Mouse (Mus musculus): Measurements from ENCODE around the gene Nup35.

The Nup35 gene

DNA sequence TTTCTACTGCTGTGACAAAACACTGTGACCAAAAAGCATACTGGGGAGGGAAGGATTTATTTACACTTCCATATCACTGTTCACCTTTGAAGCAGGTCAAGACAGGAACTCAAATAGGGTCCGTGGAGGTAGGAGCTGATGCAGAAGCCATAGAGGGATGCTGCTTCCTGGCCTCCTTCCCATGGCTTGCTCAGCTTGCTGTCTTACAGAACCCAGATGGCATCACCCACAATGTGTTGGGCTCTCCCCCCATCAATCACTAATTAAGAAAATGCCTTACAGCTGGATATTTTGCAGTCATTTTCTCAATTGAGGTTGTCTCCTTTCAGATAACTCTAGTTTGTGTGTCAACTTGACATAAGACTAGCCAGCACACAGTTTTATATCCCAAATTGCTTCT is 4.8 kb upstream of the Nup35 start:
- TF ChIP-seq GATA4 (IDR thresholded peaks at IDR 0.05; ENCODE audit: insufficient replicate concordance, low read length), result no peak

DNA sequence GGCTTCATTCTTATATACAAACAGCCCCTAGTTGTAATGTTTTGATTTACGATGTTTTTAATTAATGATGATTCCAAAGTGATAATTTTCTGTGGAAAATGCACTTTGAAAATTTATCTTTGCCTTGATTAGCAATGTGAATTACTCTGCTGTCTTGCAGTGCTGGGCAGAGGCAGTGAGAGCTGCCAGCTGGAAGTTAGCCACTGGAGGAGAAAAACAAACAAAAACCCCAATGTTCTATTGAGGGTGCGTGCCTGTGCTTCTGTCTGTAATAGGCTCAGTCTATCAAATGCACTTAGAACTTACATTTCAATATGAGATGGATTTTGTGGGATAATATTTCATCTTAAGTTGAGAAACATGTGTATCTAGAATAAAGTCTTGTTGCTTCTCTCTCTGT is 4.2 kb upstream of the Nup35 start:
- no peak for TF ChIP-seq GATA4 (IDR thresholded peaks at IDR 0.05; ENCODE audit: insufficient replicate concordance, low read length)

DNA sequence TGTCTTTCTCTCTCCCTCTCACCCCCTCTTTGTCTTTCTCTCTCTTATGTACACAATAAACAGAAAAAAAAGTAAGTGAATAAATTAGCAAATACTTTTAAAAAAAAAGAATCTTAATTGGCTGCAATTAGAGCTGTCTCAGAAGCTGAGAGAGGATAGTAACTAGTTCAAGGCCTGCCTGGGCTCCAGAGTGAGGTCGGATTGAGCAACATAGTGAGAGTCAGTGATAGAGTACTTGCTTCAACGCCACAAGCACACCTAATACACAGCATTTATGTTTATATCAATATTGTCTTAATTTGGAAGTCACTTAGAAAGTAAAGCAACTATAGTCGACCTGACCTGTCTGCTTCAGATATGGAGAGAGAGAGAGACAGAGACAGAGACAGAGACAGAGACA is 2.0 kb downstream of the Nup35 start:
- TF ChIP-seq GATA4 (IDR thresholded peaks at IDR 0.05; ENCODE audit: insufficient replicate concordance, low read length), result no peak

DNA sequence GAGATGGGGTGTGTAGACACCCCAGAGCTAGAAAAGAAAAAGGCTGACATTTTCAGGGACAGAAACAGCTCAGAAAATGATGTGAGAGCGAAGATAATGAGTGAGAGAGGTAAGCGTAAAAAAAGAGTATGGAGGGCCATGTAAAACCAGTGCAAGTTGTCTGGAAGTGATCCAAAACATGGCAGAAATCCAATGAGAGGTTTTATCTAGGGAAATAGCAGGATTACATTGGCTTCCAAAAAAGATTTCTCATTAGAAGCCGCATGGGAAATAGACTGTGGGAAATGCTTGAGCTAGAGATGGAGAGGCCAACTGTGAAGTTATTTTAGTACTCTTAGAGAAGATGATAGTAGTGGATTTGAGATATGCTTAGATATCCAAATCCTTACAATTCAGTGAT is 4.9 kb downstream of the Nup35 start:
- no peak for TF ChIP-seq GATA4 (IDR thresholded peaks at IDR 0.05; ENCODE audit: insufficient replicate concordance, low read length)

DNA sequence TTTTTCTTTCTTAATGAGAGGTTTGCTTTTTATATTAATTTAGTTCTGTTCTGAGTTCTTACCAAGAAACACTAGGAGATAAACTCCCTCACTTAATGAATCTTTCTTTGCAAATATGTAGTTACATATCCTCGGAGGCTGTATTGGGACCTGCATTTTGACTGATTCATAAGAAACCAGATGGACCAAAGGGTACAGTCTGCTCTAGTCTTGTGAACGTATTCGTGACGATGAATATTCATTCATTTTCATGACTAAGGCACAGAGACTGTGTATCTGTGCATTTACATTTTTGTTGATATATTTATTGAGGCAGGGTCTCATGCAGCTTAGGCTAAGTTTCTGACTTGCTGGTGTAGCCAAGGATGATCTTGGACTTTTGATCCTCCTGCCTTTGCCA is 7.5 kb downstream of the Nup35 start:
- no peak for TF ChIP-seq GATA4 (IDR thresholded peaks at IDR 0.05; ENCODE audit: insufficient replicate concordance, low read length)

DNA sequence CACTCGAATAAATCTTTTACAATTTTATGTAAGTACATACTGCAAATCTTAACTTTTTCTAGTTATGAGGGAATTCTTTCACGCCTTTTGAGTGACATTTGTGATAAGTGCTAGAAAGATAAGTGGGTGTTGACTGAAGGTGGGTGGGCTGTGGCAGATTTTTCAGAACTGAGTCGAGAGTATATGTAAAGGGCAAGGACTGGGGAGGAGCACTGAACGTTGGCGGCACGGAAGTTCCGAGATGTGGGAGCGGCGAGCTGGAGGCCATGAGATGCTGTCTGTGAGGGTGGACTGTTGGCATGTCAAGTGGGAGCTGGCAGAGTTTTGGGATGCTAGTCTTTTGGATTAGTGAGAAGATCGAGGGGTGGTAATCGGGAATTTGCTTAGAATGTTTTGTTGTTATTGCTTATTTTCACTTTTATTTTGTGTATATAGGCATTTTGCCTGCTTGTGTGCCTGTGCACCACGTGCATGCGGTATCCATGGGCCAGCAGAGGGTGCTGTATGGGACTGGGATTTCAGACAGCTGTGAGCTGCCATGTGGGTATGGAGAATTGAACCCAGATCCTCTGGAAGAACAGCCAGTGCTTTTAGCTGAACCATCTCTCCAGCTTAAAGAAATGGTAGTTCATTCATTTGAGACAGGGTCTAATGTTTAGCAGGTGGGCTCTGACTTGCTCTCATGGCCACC is 15.4 kb downstream of the Nup35 start:
- no peak for TF ChIP-seq GATA4 (IDR thresholded peaks at IDR 0.05; ENCODE audit: insufficient replicate concordance, low read length)

DNA sequence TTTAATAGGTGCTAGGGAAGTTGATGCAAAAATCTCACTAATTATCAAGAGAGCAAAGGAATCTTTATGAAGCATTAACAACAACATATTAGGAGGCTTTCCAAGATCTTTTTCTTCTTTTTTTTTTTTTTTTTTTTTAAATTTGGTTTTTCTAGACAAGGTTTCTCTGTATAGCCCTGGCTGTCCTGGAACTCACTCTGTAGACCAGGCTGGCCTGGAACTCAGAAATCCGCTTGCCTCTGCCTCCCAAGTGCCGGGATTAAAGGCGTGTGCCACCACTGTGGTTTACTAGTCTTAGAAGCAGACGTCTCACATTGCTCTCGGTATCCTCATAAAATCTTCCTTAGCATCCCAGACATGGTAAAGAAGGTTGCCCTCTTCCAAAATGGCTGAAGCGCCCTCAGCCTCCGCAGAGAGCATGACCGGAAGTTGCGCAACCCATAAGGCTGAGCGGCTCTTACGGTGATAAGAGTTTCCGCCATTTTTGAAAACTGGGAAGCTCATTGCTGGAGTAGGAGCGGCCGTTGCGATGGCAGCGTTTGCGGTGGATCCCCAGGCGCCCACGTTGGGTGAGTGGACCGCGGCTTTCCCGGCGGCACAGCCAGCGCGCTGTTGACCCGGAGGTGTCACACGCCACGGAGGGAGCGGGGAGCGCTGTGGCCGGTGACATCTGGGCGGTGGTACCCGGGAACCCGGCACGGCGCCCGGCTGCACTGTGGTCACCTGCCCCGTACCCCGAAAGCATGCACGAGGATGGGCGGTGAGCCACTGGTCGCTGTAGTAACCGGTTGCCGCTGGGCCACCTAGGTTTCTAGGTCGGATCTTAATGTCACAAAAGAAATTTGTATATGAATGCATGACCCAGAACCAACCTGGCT is 21.6 kb downstream of the Nup35 start:
- peak; percentile 88; the same call in 1 of the 2 replicates for TF ChIP-seq GATA4 (IDR thresholded peaks at IDR 0.05; ENCODE audit: insufficient replicate concordance, low read length)

DNA sequence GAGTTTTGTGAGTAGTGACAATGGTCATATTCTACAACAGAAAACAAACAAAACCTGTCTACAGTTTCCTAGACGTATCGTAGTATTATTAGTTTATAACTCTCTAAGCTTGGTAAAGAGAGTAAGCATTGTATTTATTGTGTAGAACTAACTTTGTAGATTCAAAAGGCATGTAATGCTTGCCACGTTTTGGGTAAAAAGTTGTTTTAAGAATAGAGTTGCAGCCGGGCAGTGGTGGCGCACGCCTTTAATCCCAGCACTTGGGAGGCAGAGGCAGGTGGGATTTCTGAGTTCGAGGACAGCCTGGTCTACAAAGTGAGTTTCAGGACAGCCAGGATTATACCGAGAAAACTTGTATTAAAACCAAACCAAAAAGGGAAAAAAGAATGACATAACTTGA is 22.4 kb downstream of the Nup35 start:
- TF ChIP-seq GATA4 (IDR thresholded peaks at IDR 0.05; ENCODE audit: insufficient replicate concordance, low read length), result no peak

DNA sequence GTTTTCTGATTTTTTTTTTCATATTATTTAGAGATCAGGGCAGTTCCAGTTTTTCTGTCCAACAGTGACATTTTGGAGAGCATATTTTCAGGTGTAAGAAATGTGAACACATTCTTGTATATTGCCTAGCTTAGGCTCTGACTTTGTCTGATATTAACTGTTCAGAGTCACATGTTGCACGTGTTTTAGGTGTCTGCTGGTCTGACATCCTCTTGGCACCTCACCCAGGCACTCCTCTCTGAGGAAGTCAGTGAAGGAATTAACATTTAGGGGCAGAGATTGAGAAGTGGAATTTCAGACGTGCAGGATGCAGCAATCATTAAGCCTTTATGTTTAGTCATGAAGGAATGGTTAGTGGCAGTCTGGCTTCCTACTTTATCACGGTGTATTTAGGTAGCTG is 22.8 kb downstream of the Nup35 start:
- TF ChIP-seq GATA4 (IDR thresholded peaks at IDR 0.05; ENCODE audit: insufficient replicate concordance, low read length), result no peak

DNA sequence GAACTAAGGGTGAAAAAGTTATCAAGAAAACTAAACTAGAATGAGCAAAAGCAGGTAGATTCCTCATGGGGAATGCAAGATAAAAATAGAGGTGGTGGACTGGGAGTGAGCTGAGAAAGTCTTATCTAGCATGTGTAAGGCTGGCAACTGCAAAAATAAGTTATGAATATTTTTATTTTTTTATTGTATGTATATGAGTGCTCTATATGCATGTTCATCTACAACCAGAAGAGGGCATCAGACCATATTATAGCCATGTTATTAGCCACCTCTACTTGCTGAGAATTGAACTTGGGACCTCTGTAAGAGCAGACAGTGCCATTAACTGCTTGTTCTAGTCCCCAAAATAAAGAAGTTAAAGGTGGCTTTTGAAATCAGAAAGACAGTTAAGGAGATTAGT is 44.4 kb downstream of the Nup35 start:
- no peak for TF ChIP-seq GATA4 (IDR thresholded peaks at IDR 0.05; ENCODE audit: insufficient replicate concordance, low read length)

DNA sequence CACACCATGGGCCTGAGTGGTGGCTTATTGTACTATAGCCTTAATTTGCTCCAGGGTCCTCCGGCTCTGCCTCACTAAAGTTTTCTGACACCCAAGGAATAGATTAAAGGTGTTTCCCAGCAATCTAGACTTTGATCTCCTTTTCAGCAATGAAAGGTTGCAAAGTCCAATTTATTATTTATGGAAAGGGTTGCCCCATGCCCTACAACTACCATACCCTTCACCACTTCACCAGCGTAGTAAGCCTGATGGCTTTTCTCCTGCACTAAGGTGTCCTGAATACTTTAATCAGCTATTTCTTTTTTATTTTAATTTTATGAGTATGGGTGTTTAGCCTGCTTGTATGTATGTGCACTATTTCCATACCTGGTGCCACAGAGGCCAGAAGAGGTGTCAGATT is 45.6 kb downstream of the Nup35 start:
- no peak for TF ChIP-seq GATA4 (IDR thresholded peaks at IDR 0.05; ENCODE audit: insufficient replicate concordance, low read length)

DNA sequence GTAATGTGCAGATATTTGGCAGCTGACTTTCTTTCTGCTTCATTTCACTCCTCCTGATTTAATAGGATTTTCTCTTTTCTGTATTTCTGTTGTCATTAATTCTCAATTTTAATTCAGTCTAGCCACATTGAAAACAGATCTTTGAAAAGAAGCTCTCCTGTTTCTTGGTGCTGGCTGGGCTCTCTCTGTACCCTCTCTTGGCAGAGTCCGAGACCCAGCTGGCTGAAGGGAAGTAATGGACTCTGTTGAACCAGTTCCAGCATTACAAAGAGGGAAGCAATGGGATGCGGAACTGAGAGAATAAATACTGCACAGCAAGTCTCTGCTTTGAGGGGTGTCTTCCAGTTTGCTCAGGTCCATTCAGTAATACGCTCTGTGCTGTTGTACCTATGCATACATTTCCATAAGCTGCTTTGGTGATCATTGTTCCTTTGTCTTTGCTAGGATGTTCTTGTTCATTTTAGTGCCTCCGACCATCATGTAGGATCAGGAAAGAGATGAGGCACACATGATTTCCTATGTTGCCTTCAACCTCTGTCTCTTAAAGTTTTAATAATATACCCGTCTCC is 50.4 kb downstream of the Nup35 start:
- TF ChIP-seq GATA4 (IDR thresholded peaks at IDR 0.05; ENCODE audit: insufficient replicate concordance, low read length), result no peak

DNA sequence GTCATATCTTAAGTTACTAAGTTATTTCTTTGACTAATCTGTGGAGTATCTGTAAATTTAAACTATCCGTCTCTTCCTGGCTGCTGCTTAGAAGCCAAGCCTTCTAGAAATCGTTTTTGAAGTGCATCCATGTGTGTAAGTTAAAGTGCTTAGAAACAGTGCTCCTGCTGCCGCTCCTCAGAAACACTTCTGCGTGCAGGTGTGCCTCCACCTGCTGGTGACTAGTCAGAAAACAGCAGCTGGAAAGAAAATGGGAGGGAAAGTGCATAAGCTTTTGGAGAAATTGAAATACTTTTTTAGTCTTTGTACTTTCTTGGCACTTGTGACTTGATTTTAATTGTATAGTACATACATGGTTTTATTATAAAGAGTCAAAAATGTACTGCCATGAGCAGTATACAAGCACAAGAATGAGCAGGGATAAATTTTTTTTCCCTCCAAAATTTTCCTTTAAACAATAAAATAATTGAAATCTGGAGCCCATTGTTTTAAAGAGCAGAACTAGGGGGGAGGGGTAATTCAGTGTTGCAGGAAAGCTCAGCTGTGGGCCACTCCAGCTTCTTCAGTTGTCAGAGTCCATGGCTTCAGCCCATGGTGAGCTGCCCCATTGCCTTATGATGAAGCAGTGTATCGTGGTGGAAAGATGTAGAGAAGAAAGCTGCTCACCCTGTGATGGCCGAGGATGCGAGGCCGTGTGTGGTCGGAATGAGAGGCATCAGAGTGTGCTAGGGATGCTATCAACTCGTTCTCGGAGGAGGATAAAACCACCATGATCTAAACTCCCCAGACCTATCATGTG is 53.0 kb downstream of the Nup35 start:
- TF ChIP-seq GATA4 (IDR thresholded peaks at IDR 0.05; ENCODE audit: insufficient replicate concordance, low read length), result no peak

DNA sequence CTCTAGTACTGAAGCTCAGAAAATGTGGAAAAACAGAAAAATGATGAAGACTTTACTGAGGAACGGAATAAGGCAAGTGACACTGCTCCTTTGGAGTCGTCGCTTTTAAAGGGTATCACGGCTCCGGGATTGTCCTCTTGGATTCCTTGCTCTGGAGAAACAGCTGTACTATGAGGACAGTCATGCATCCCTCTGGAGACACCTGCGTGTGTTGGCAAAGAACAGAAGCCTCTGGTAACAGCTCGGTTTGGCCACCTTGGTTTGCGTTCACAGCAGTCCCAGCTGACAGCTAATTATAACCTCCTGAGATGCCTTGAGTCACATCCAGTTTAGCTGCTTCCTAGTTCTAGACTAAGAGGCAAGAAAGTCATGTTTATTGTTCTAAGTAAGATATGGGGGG is 61.8 kb downstream of the Nup35 start:
- no peak for TF ChIP-seq GATA4 (IDR thresholded peaks at IDR 0.05; ENCODE audit: insufficient replicate concordance, low read length)

DNA sequence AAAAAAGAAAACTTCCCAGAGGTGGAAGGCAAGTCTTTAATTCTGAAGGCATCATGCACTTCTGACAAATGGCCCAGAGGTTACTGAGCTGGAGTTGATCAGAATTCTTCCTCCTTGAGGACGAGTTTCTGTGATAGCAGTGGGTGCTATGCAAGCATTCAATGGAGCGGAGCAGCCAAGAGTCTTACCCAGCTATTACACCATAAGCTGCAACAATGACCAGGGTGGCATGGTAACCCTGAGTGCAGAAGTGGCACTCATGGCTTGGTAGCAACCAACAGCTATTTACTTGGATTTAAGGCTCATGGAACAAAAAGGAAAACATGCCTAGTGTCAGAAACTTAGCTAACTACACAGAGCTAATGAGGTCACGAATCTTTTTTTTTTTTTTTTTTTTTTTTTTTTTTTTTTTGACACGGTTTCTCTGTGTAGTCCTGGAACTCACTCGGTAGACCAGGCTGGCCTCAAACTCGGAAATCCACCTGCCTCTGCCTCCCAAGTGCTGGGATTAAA is 66.7 kb downstream of the Nup35 start:
- TF ChIP-seq GATA4 (IDR thresholded peaks at IDR 0.05; ENCODE audit: insufficient replicate concordance, low read length), result no peak
